Mouse (Mus musculus) MEL-GATA-1-ER (cell line): ENCODE results near the gene Chst12.

Experiments used
- DNase-seq: peaks from one replicate; pipeline ENCODE4 v3.0.0-alpha.2; 2012; ENCODE audit warnings: low read depth; ENCODE audit errors: extremely low read depth

Gene Chst12

DNA sequence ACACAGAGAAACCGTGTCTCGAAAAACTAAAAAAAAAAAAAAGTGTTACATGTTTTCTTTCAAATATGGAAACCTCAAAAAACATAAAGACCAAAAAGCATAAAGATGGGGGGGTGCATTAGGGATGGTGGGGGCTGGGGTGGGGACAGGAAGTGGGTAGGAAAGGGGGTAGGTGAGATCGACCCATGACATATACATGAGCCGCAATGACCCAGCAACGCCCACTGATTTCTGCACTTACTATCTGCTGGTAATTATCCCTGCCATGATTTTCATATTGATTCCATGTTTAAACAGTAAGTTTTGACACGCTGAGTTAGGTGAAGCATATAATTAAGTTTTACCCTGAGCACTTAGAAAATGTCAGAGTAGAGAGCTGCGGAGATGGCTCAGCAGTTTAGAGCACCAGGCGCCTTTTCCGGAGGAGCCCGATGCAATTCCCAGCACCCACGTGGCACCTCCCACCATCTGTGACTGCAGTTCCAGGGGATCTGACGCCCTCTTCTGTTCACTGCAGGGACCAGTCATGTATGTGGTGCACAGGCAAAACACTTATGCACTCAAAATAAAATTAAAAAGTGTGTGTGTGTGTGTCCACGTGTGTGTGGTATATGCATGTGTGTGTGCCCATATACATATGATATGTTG is 65.0 kb downstream of the Chst12 start:
- no peak for DNase-seq

DNA sequence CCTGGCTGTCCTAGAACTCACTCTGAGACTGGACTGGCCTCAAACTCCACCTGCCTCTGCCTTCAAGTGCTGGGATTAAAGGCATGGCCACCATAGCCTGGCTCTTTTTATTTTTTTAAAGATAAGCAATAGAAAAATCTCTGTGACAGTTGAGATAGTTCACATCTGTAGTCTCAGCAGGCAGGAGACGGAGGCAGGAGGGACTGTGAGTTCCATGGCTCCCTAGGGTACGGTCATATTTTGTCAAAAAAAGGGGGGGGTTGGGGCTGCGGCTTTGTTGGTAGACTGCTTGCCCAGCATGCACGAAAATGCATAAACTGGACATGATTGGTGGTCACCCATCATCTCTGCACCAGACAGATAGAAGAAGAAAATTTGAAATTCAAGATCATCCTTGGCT is 65.9 kb downstream of the Chst12 start:
- DNase-seq = no peak

DNA sequence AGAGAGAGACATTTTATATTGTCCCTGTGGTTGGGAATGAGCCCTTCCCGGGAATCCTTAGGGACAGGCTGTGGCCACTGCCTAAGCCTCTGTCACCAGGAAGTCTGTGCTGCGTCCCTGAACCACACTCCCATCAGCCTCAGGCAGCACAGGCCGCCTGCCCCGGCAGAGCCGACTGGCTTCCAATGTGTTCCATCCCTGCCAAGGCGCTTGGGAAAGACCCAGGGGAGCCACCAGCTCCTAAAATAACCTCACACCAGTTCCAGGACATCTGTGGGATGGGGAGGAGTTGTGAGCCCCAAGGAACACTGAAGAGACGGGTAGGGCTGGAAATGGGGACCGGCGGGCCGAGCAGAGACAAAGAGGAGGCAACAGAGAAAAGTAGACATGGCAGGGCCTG is 66.3 kb downstream of the Chst12 start:
- no peak for DNase-seq

DNA sequence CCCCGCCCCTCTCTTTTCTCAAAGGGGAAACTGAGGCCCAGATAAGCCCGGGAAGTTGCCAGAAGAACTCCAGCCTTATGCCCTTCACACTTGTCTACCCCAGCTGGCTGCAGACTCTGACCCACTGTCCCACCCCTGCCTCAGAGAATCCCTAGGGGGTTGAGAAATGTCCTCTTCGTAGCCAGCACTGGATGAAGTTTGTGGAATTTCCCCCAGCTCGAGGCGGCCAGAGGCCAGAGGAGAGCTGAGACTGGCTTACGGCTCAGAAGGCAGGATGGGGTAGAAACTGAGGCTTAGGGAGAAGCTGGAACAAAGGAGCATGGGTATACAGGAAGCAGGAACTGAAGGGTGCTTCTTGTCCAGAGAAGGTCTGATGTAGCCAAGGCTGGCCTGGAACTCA is 67.3 kb downstream of the Chst12 start:
- DNase-seq = no peak
